Mouse (Mus musculus): ENCODE measurements around the gene Atp5s.

The Atp5s gene

DNA sequence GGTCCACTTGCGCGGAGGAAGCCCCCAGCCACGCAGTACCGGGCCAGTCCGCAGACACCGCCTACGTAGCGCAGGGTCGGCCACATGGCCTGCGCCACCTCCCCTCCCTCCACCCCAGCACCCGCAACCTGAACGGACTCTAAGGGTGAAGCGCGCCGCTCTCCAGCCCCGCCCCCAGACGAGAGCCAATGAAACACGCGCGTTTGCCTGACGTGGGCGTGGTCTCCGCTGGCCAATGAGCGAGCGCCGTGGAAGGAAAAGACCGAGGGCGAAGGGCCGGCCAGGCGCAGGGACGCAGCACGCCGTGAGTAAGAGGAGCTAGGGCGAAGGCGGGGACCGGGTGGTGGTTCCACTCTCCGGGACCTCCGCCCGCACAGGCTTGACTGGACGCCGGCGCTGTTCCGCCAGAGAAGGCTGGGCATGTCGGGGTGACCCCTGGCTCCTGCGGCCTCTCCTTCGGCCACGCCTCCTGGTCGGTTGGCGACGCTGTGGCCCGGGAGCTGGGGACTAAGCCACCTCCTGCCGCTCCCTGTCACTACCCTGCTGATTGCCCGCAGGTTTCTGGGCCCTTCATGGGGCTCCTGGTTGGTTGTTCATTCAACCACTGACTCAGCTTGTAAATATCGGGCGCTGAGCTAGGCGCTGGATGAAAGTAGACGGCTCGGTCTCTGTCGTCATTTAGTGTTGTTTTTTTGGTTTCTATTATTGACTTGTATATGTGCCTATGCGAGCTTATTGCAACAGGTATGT lies at the start of gene Atp5s, which contains the start of gene L2hgdh:
Gene Atp5s (plus strand): TSS at position 240 of the 750 bp plus-strand sequence.
Gene L2hgdh (minus strand): TSS at position 163 of the 750 bp plus-strand sequence.
- peak; percentile 96 for DNase-seq (ENCODE audit: low spot score)

DNA sequence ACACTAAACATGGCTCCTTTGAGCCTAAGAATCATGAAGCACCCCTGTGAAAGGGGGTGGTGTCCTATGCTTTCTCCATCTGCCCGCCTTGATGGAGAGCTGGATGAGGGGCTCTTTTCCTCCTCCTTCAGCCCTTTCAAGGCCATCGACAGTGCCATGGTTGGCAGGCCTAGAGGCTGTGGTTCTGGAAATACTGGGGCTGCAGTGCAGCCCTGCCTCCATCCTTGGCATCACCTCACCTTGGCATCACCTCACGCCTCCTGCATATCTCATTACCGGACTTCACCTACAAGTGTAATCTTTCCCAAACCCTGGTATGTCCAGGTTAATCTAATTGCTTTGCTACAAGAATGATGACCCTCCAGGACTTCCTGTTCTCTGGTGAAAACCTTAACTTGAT lies 48.6 kb upstream of the Atp5s start:
- DNase-seq (ENCODE audit: low spot score) = no peak

DNA sequence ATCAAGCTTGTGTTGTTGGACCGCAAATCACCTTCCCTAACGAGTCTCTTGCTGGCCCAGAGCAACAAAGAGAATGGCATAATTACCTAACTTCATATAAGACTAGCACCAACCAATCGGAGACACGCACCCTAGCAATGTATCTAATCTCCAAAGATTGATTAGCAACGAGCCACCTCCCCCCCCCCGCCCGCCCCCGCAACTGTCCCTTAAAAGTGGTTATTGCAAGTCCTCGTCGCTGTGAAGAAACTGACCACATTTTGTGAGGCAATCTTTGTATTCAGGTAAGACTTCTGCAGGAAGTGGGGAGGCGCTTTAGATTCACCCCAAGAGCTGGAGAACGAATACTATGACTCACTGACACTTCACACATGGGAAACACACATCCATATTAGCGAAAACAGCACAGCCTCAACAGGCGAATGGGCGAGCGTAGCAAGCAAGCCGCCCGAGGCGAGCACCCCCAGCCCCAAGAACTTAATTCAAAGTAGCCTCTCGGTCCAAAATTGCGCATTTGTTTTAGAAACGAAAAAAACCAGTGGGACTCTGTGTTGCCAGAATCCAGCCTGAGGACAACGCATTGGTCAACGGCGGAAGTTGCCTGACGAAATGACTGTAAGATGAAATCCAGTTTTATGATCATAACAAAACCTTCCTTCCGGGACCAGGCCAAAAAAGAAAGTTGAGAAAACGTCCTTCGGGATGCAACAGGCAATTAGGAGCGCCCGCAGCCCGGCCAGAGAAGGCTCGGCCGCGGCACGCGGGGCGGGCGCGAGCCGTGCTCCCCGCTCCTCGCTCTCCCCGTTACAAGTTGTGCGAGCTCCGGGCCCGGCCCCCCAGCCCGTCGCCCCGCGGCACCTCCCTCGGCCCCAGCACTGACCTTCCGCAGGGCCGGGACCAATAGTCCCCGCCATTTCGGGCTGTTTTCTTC lies 43.9 kb upstream of the Atp5s start:
- peak; percentile 49 for DNase-seq (ENCODE audit: low spot score)

DNA sequence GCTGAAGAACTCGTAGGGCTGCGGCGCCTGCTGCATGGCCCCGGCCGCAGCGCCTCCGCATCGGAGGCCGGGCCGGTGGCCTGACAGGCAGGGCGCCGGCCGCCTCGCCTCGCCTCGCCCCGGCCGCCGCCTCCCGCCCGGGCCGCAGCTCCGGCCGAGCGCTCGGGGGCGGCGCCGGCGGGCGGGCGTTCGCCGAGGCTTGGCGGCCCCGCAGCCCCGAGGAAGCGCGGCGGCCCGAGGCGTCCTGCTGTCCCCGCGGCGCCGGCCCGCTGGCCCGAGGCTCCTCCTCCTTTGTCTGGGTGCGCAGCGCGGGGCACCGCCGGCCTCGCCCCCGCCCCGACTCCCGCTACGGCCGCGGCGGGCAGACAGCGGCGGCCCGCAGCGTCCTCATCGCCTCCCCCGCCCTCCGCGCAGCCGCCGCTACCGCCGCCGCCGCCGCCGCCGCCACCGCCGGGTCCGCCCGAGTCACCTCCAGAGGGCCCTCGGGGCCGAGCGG lies 43.1 kb upstream of the Atp5s start, which contains the start of gene Sos2:
Gene Sos2 (minus strand): TSS at position 287 of the 496 bp plus-strand sequence.
- peak; percentile 71 for DNase-seq (ENCODE audit: low spot score)

DNA sequence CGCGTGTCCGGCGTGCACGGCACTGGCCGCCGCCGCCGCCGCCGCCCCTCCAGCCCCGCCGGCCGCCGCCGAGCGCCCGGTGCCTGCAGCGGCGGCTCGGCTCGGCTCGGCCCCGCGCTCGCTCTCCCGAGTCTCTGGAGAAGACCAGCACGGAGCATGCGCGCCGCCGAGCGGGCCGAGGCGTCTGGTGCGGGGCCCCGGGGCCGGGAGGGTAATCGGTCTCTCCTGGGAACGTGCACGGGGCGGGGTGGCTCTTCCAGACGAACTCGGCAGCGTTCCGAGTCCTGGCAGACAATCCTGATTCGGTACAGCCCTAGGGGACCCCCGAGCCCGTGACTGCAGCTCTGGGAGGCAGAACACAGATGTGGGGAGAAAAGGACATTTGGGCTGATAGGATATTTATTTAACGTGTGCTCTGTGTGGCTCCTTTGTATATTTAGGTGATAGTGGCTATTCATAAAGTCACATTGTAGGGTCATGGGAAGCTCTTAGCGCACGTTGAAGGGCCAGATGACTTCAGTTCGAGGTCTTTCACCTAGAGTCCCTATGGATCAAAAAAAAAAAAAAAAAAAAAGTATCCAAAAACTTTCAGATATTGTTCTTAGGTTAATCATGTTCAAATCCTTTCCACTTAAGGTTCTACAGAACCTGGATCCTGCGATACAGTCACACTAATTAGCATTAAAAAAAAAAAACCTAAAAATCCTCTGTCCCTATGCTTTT lies 42.5 kb upstream of the Atp5s start:
- peak; percentile 89 for DNase-seq (ENCODE audit: low spot score)

DNA sequence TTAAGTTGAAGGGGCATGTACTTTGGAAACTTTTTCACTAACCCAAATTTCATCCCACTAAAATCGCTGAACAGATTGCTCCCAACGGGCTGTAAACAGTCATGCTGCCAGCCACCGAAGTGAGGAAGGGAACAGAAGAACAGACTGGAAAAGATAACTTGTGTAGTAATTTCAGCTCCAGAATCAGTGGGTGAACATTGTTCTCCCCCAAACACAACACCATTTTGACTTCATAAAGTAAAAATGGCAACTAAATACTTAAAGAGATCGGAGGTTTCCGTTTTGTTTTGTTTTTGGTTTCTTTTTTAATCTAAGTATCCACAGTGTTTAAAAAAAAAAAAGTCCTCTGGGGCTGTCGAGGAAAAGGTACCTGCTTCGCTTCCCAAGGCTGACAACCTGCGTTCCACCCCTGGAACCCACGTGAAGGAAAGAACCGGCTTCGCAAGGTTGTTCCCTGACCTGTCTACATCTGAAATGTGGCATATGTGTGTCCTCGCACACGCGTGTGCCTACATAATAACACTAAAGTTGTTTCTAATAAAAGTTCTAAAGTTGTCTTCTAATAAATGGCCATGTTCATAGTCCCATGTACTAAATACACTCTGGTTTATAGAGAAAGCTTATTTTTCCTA lies 41.8 kb upstream of the Atp5s start:
- DNase-seq (ENCODE audit: low spot score) = peak; percentile 16

DNA sequence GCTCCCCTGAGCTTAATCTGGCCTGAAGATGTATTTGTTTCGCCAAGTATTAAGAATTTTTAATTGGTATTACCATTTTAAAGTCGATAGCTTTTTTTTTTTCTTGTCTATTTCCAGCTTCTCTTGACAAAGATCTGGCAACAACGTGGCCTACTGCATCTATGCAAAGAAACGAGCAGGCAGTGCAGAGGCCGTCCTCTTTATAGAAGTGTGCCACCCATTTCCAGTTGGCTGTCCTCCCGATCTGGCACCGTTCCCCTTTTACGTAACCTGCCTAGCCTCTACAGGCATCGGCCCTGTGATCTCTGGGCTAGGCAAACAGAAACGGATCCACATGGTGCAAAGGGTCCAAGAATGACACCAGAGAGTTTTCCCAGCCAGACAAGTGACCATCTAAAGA lies 41.2 kb upstream of the Atp5s start:
- no peak for DNase-seq (ENCODE audit: low spot score)

DNA sequence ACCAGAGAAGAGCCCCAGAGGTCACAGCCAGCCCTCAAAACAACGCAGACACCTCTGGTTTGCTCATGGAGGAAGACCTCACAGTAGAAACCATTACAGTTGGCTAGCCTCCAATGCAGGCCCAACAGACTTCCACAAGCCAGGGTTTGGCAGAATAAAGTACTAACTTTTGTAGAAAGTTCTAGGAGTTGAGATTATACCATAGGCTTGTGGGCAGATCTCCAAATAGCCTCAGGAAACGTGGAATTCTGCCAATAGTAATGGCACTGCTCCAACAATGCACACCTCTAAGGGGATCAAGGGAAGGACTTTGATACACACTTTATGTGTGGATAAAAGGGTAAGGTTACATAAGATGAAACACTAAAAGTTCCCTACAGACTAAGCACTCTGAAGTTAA lies 36.4 kb upstream of the Atp5s start:
- no peak for DNase-seq (ENCODE audit: low spot score)

DNA sequence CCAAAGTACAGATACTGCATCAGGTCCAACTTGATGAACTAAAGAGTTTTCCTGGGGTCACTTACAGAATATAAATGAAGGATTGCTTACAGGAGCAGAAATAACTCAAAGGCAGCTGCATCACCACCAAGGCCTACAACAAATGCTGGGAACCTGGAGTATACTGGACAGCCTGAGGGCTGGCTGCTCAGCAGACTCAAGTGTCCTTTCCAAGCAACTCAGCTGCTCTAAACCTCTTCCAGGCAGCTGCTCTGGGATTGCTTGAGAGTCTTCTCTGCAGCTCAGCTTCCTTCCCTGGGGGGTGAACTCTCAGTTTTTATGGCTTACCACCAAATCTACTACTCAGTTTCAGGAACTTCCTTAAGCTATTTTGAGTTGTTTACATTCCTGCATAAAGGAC lies 35.7 kb upstream of the Atp5s start:
- DNase-seq (ENCODE audit: low spot score) = no peak

DNA sequence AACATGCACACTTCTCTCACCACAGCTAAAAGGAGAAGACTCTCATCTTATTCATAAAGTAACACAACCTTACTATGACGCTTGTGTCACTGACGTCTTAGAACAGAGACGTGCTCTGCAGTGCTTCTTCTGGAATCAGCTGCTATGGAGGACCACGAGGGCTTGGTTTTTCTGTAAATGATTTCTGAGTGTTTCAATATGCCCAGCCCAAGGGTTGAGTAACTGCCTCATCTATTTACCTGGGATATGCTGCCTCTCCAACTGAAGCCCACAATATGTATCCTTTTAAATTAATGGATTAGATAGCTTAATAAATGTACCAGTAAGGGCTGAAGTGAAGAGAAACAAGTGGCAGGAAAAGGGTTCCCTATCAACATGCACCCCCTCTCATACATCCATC lies 34.0 kb upstream of the Atp5s start:
- no peak for DNase-seq (ENCODE audit: low spot score)

DNA sequence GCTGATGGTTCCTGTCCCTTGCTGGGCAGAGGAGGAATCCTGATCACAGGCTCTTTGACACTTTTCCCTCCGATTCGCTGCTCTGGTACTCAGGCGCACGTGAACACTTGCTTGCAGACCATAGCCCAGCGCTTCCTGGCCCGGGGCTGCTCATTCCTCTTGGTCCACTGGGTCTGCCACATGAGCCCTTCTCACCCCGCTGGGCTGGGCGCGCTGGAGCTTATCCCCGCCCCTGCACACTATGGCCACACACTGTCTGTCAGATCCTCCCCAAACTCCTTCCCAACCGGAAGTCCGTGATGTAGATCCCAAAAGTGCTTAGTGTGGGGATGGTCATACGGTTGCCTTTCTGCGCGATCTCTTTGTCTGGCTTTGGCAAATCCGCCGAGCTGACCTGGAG lies 31.3 kb upstream of the Atp5s start:
- no peak for DNase-seq (ENCODE audit: low spot score)

DNA sequence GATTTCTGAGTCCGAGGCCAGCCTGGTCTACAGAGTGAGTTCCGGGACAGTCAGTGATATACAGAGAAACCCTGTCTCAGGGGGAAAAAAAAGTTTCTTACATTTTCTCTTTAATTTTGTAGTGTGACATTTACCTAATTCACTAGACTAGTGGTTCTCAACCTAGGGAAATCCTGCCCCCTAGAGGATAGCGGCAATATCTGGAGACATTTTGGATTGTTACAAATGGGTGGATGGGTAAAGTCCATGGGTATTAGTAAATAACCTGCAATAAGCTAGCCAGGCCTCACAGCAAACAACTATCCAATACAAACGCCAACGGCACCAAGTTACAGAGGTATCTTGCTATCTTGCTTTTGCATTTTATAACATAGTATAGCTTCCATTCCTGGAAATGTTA lies 28.0 kb upstream of the Atp5s start:
- peak; percentile 70 for DNase-seq (ENCODE audit: low spot score)

DNA sequence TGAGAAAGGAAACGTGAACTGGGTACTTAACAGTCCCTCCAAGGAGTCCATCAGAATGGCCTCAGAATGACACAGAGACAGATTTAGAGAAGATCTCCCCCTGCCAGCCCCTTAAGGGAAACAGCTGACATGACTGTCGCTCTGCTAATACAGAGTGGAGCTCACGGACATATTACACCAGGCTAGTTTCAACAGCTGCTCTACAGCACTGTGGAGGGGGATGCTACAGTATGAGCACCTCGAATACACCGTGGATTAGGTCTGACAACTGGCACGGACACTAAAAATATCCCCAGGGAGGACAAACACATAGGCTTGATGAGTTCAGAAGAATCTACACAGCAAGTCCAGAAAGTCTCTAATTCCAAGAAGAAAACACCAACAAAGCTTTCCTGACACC lies 26.4 kb upstream of the Atp5s start:
- no peak for DNase-seq (ENCODE audit: low spot score)

DNA sequence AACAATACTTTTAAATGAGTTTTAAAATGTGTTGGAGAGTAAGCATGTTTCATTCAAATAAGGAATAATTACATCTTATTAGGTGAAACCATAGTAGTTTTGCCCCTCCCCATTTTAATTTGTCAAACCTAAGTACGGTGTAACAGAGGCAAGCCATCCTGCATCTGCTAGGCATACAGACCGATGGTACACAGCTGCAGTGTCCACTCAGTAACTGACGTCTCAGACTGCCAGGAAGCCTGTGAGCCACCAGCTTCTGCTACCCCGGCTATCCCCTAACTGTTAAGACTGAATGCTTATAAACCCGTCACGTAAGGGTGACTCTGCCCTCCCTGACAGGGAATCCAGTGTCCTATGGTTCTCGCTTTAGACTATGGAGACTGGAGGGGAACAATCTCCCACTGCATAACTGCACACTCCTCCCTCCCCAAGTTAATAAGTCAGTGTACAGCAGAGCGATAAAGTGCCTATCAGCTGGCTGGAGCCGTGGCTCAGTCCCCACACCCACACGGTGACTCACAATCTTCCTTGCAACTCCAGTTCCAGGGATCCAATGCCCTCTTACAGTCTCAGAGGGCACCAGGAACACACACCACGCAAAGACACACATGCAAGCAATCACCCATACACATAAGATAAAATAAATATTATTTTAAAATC lies 19.8 kb upstream of the Atp5s start:
- DNase-seq (ENCODE audit: low spot score) = no peak

DNA sequence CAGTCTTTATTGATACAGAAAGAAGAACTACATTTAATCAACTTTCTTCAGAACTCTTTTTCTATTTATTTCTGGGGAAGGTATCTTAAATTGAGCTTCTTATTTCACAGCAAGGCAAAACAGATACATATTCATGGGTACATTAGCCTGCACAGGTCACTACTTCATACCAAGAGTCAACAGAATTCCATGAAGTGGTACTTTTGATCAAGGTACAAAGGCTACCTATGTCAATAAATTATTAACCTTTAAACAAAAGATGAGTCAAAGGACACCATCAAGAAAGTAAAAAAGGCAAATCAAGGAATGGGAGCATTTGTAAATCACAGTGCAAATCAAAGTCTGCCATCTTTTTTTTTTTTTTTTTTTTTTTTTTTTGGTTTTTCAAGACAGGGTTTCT lies 11.1 kb upstream of the Atp5s start:
- no peak for DNase-seq (ENCODE audit: low spot score)

DNA sequence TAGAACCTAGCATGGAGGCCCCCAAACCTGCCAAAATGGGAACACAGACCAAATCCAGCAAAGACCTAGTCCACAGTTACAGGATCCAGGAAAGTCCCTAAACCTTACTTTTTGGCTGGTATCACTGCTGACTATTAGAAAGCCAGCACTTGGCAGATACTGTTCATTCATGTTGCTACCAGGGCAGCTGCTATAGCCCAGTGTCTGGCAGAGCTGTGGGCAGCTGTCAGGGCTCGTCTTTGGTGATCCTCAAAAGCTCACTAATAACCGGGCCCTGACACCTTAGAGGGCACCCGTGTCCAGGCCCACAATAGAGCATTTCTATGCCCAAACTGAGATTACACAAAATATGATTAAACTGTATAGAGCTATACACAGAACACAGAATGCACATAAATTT lies 1.9 kb upstream of the Atp5s start:
- DNase-seq (ENCODE audit: low spot score) = no peak

DNA sequence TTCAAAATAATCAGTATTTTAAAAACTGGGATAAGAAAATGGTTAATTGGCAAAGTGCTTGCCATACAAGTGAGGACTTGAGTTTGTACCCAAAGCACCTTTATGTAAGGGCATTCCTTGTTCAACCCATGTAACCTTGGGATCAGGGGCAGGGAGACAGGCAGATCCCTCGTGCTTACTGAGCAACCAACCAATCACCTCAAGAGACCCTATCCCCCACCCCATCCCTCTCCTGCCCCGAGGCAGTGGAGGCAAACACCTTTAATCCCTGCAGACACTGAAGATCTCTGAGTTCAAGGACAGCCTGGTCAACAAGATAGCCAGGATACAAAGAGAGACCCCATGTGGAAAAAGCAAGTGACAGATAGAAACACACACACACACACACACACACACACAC lies 1.4 kb upstream of the Atp5s start:
- DNase-seq (ENCODE audit: low spot score) = no peak

DNA sequence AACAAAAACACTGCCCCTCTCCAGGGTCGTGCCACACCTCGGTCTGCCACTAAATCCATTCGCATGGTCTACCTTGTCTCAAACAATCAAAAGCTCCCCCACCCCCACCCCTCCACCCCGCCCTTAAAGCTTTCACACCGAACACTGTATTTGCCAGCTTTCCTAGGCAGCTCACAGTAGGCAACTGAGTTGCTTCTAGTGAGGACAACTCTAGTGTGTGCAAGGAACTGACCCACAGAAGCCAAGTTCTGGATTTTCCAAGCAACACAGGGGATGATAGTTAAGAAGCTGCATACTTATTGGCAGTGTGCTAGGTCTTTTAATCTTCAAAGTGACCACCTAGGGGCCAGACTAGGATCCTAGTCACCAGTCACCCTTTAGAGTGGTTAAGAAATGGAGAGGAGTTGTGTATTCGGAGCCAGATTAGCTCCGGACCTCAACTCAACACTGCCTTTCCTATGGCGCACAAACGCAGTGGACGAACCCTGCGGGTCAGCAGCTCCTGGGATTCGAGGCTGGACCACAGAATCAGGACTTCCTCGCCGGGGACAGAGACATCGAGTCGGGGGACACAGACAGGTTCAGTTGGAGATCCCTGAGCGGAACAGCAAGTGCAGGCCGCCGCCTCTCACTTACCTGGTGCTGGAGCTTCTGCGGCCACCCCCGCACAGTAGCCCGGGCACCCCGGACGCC lies 586 bp upstream of the Atp5s start:
- DNase-seq (ENCODE audit: low spot score) = peak; percentile 7

DNA sequence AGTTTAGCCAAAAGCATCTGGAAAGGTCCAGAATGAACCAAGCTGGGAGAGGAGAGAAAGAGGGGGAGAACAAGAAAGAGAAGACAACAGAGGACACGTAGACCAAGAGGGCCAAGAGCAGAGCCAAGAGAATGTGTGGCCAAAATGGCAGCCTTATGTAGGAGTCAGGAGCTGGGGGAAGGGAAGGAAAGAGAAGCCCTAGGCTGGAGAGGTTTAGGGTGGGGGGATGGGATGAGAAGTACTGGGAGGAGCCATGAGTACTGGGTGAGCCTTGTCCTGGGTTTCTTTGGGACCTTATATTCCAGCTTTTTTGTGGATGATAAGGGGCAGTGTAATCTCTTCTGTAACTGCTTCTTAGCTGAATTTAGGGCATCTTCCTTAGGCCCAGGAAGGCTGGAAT lies 4.5 kb downstream of the Atp5s start:
- no peak for DNase-seq (ENCODE audit: low spot score)

DNA sequence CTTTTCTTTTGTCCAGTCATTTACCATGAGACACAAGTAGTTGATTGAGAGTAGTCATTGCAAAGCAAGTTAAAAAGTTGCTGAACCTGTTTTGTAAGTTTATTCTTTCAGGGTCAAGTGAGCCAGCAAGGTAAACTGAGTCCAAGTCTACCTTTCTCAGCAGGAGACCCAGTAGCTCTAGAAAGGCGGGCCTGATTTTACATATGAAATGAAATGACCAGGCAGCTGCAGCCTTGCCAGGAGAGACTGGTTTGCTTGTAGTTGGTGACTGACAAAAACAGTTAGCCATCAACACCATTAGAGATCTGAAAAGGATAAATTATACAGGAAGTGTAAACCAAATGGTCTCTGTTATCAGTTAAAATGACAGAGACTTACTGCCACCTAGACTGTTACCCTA lies 5.6 kb downstream of the Atp5s start:
- no peak for DNase-seq (ENCODE audit: low spot score)

DNA sequence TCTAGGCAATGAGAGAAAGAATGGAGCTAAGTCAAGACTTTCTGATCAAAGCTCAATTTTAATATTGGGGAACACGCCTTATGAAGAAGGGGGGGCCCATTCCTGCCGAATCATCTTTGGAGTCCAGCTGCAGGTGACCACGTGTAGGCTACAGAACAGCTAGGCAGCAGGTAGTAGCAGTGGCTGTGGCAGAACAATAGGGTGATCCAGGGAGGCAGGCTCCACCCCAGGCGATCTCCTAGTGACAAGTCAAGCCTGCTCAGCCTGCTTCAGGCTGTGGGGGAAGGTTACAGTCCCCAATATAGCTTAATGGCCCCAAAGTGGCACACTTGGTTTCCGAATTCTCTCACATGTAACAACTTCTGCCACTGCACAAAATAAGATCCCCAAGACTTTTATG lies 7.5 kb downstream of the Atp5s start:
- no peak for DNase-seq (ENCODE audit: low spot score)
